14 mouse cellular contexts compared by ENCODE assay signal in genomic region chr11:24085986-24086385, GRCm38 (mm10). TPM values are rescaled to one million over a fixed set of nuclear protein-coding genes. Genes with fewer than 3 reads are reported as not detected.
DNase-seq lines count a peak whose midpoint lies in the region; ATAC-seq and TF ChIP-seq lines count a peak whose summit lies in the region.
"Had no signal": no experiment of that assay in that cellular context is flagged by ENCODE, and none has a peak within 500 bp of the region (broad histone marks: within the 10 kb centered on the region; RNA-seq: fewer than 3 reads in every experiment).

No protein-coding gene starts in this region.

- H3K4me1 ChIP-seq in heart, embryonic 14.5 days (ENCODE audit: control insufficient read depth in 2 of 2, insufficient read depth in 2 of 2, low read length in 2 of 2): peaks cover 5 to 28% of the 10 kb centered on the region in 2 experiments; a peak in 3 of 4 replicates
- peaks cover 68% of the 10 kb centered on the region for H3K4me1 ChIP-seq in G1E (ENCODE audit: insufficient read depth, low read depth, low read length)
- peaks cover 18% of the 10 kb centered on the region for H3K4me1 ChIP-seq in cortical plate, adult 2 months (ENCODE audit: control insufficient read depth, insufficient read depth, low read length)
- peaks cover 57% of the 10 kb centered on the region for H3K4me1 ChIP-seq in midbrain, embryonic 16.5 days (ENCODE audit: control insufficient read depth, insufficient read depth, low read length)

- peaks cover 48% of the 10 kb centered on the region for H3K36me3 ChIP-seq in heart, embryonic 14.5 days (ENCODE audit: control insufficient read depth, insufficient read depth, low read length)
- H3K36me3 ChIP-seq in G1E (replicated peaks): peaks cover 78% of the 10 kb centered on the region
- H3K36me3 ChIP-seq in midbrain, embryonic 16.5 days (ENCODE audit: control insufficient read depth, insufficient read depth, low read length): peaks cover 4% of the 10 kb centered on the region; the same call in 1 of the 2 replicates

- no peaks in the 10 kb centered on the region for H3K27me3 ChIP-seq in heart, embryonic 14.5 days (ENCODE audit: control insufficient read depth, insufficient read depth, low read length)
- no peaks in the 10 kb centered on the region for H3K27me3 ChIP-seq in G1E (ENCODE audit: insufficient read depth, low read length)
- no peaks in the 10 kb centered on the region for H3K27me3 ChIP-seq in midbrain, embryonic 16.5 days (ENCODE audit: control insufficient read depth, insufficient read depth, low read depth, low read length)
- H3K27me3 ChIP-seq: heart, embryonic 12.5 days; megakaryocyte, embryonic 14.5 days had no signal

- H3K9ac ChIP-seq in heart, embryonic 14.5 days (ENCODE audit: low read length): no peak overlapping the region
- peak overlapping the region; percentile 53 for H3K9ac ChIP-seq in midbrain, embryonic 16.5 days (ENCODE audit: low read depth, low read length)
- H3K9ac ChIP-seq: heart, embryonic 12.5 days had no signal

- ATAC-seq in heart, embryonic 14.5 days (ENCODE audit: insufficient number of reproducible peaks, insufficient read depth, low FRiP score, low read depth): no peak
- no peak for ATAC-seq in G1E (ENCODE audit: extremely low read depth, insufficient number of reproducible peaks, low FRiP score, poor library complexity, severe bottlenecking)
- no peak for ATAC-seq in midbrain, embryonic 16.5 days
- ATAC-seq: CD4-positive, CD25-positive, alpha-beta regulatory T cell, adult 4 months had no signal

- H3K4me3 ChIP-seq in heart, embryonic 14.5 days (ENCODE audit: control insufficient read depth in 1 of 2, insufficient read depth in 1 of 2, low read depth in 1 of 2, low read length in 2 of 2): no peak overlapping the region
- H3K4me3 ChIP-seq in G1E (ENCODE audit: low read depth, low read length): peak overlapping the region; percentile 31; the same call in 1 of the 2 replicates
- H3K4me3 ChIP-seq in cortical plate, adult 2 months (ENCODE audit: insufficient read depth, low read length): no peak overlapping the region
- 0 out of 2 replicates have a peak overlapping the region, but pooled peaks have one; percentile 1 for H3K4me3 ChIP-seq in midbrain, embryonic 16.5 days (ENCODE audit: low read depth, low read length)
- H3K4me3 ChIP-seq: heart, embryonic 12.5 days; megakaryocyte, embryonic 14.5 days had no signal

- intact Hi-C loops in heart, postnatal 36 days (cut with DNase I): loop anchor here (10.0 kb wide), 1 partner anchor 319 kb away; no protein-coding TSS in a partner anchor

- H3K9me3 ChIP-seq in heart, embryonic 14.5 days (ENCODE audit: control insufficient read depth, low read length): no peaks in the 10 kb centered on the region
- H3K9me3 ChIP-seq in G1E (replicated peaks): no peaks in the 10 kb centered on the region
- H3K9me3 ChIP-seq in midbrain, embryonic 16.5 days (replicated peaks; ENCODE audit: control insufficient read depth, low read length, poor library complexity, severe bottlenecking): no peaks in the 10 kb centered on the region
- H3K9me3 ChIP-seq: heart, embryonic 12.5 days; megakaryocyte, embryonic 14.5 days had no signal

- DNase-seq in heart, postnatal 36 days: no peak
- no peak for DNase-seq in G1E (ENCODE audit: low spot score)
- no peak for DNase-seq in thymus, postnatal 14 days
- DNase-seq in Muller cell, postnatal 12 days (ENCODE audit: inconsistent ontology term): no peak
- DNase-seq: layer of hippocampus, postnatal 36 days; retina, postnatal 1 day had no signal

- no peak for TF ChIP-seq POLR2A in cortical plate, adult 2 months (IDR thresholded peaks at IDR 0.05; ENCODE audit: extremely low read depth, insufficient read depth, low read length)

- no peak overlapping the region for H3K4me2 ChIP-seq in heart, embryonic 14.5 days (ENCODE audit: low read length)
- peak overlapping the region; percentile 49 for H3K4me2 ChIP-seq in midbrain, embryonic 16.5 days (ENCODE audit: low read length)
- H3K4me2 ChIP-seq: heart, embryonic 12.5 days had no signal

- 24% methylated on average over 6 of the region's 6 CpGs for WGBS in heart, embryonic 14.5 days
- WGBS in midbrain, embryonic 16.5 days: 55% methylated on average over 6 of the region's 6 CpGs

- no peak for TF ChIP-seq CTCF in G1E (IDR thresholded peaks at IDR 0.05; ENCODE audit: low read depth, low read length)
- no peak for TF ChIP-seq CTCF in cortical plate, adult 2 months (IDR thresholded peaks at IDR 0.05; ENCODE audit: extremely low read depth, insufficient read depth, low read length)

- peak overlapping the region; percentile 32 to 42; a peak in 3 of 4 replicates for H3K27ac ChIP-seq in heart, embryonic 14.5 days (replicated peaks in 1 of 2; ENCODE audit: control insufficient read depth in 1 of 2, insufficient read depth in 1 of 2, low read depth in 2 of 2, low read length in 2 of 2)
- peak overlapping the region; percentile 73 for H3K27ac ChIP-seq in cortical plate, adult 2 months (ENCODE audit: insufficient read depth, low read length)
- H3K27ac ChIP-seq in midbrain, embryonic 16.5 days (ENCODE audit: low read length): peak overlapping the region; percentile 60

RNA-seq across cellular contexts. Expression of gene Bcl11a, which starts 8.1 kb away (rescaled TPM):
- polyA plus RNA-seq in heart, embryonic 14.5 days (2014; fragmentation: Nextera tagmentation; extraction: Ambion mirVana): 17.3 and 17.4 TPM in 2 replicates
- 1 to 10 TPM; 4.5 to 5.0 TPM for total RNA-seq in heart, postnatal 36 days (2021)
- total RNA-seq in G1E (2014; fragmentation: Nextera tagmentation): 93.2 and 102 TPM in 2 replicates
- 20.6 and 25.4 TPM in 2 replicates for total RNA-seq in G1E (2017)
- 53.5 and 54.9 TPM in 2 replicates for polyA plus RNA-seq in G1E (2012)
- 62.8 and 64.1 TPM in 2 replicates for polyA plus RNA-seq in cortical plate, adult 2 months (2012; rRNA removed)
- 99.8 and 107 TPM in 2 replicates for polyA plus RNA-seq in midbrain, embryonic 16.5 days (2015; fragmentation: Nextera tagmentation; extraction: Ambion mirVana)

RNA-seq across cellular contexts. Expression of gene A830031A19Rik, which starts 11.1 kb away (rescaled TPM):
- polyA plus RNA-seq in heart, embryonic 14.5 days (2014; fragmentation: Nextera tagmentation; extraction: Ambion mirVana): not detected in 2 replicates
- total RNA-seq in heart, postnatal 36 days (2021): not detected
- total RNA-seq in G1E (2014; fragmentation: Nextera tagmentation) (not detected in 2 replicates), G1E (2017) (0.16 TPM in 1 of 2 replicates, not detected in the other)
- polyA plus RNA-seq in G1E (2012): not detected in 2 replicates
- polyA plus RNA-seq in cortical plate, adult 2 months (2012; rRNA removed): 1.2 and 1.6 TPM in 2 replicates
- not detected in 2 replicates for polyA plus RNA-seq in midbrain, embryonic 16.5 days (2015; fragmentation: Nextera tagmentation; extraction: Ambion mirVana)
- polyA plus RNA-seq: CD4-positive, CD25-positive, alpha-beta regulatory T cell, adult 4 months; heart, embryonic 12.5 days; kidney, embryonic 14.5 days; liver, embryonic 16.5 days had no signal

Comparison
In these comparisons a context has a peak if more than half of its experiments do, and no peak if none do; other contexts are left out.
1. H3K4me3 ChIP-seq: peak in G1E (single experiment) and midbrain, embryonic 16.5 days (single experiment); none in heart, embryonic 14.5 days (0 of 2) and cortical plate, adult 2 months (single experiment).
2. Peak in every context shown above with its lines, with median percentiles within 50 percentile points of each other: H3K27ac ChIP-seq.